Mouse (Mus musculus): ENCODE data around the gene Gm13285.
"Not testable (repeated sequence)": the region's sequence is repeated elsewhere in the genome, so short reads cannot be mapped to it uniquely, and the experiment has no call there.

Gene Gm13285

GRCm38 (mm10) chr4:88797097-88797496, 2.4 kb upstream of the Gm13285 start, which contains the start of gene Gm13279:
Gene Gm13279 (plus strand): TSS chr4:88797397.
- DNase-seq = not testable (repeated sequence)

- DNase-seq = not testable (repeated sequence)
These were observed 3.5 kb downstream of the Gm13285 start, which contains the start of gene Gm13287 for GRCm38 (mm10) chr4:88802954-88803353. Gene Gm13287 (plus strand): TSS chr4:88803254.

- DNase-seq = not testable (repeated sequence)
These were observed 5.8 kb downstream of the Gm13285 start, which contains the start of gene Gm13288 for GRCm38 (mm10) chr4:88805231-88805630. Gene Gm13288 (plus strand): TSS chr4:88805531.

- peak in 1 of 2 experiments; percentile 16 for DNase-seq
These were observed 6.3 kb downstream of the Gm13285 start for GRCm38 (mm10) chr4:88805761-88806160.

GRCm38 (mm10) chr4:88815928-88816327, 16.5 kb downstream of the Gm13285 start, which contains the start of gene Ifna7:
Gene Ifna7 (plus strand): TSS chr4:88816228.
- no peak for DNase-seq

GRCm38 (mm10) chr4:88819659-88820058, 20.2 kb downstream of the Gm13285 start, which contains the start of gene Ifna11:
Gene Ifna11 (plus strand): TSS chr4:88819959.
- no peak for DNase-seq

- peak in 1 of 2 experiments; percentile 21 for DNase-seq
These were observed 23.5 kb downstream of the Gm13285 start for GRCm38 (mm10) chr4:88822995-88823394.

- DNase-seq = not testable (repeated sequence)
These were observed 27.7 kb downstream of the Gm13285 start, which contains the start of gene Ifna6 for GRCm38 (mm10) chr4:88827116-88827515. Gene Ifna6 (plus strand): TSS chr4:88827416.

- DNase-seq = peak in 1 of 2 experiments; percentile 41
These were observed 31.1 kb downstream of the Gm13285 start for GRCm38 (mm10) chr4:88830523-88830922.

- DNase-seq = not testable (repeated sequence)
These were observed 35.8 kb downstream of the Gm13285 start, which contains the start of gene Ifna5 for GRCm38 (mm10) chr4:88835225-88835624. Gene Ifna5 (plus strand): TSS chr4:88835525.

- peak in 1 of 2 experiments; percentile 22 for DNase-seq
These were observed 39.4 kb downstream of the Gm13285 start for GRCm38 (mm10) chr4:88838828-88839227.

- DNase-seq = no peak
These were observed 40.6 kb downstream of the Gm13285 start for GRCm38 (mm10) chr4:88840058-88840457.

GRCm38 (mm10) chr4:88841438-88841911, 42.0 kb downstream of the Gm13285 start, which contains the start of gene Ifna4:
Gene Ifna4 (plus strand): TSS chr4:88841861.
- DNase-seq = no peak

GRCm38 (mm10) chr4:88845334-88845733, 45.9 kb downstream of the Gm13285 start:
- DNase-seq = no peak

- DNase-seq = no peak
These were observed 50.2 kb downstream of the Gm13285 start, which contains the start of gene Ifna1 for GRCm38 (mm10) chr4:88849698-88850097. Gene Ifna1 (plus strand): TSS chr4:88850087.
